ENCODE assay signal across 9 mouse cellular contexts in genomic region chr4:133388781-133389552, GRCm38 (mm10). TPM values are rescaled to one million over a fixed set of nuclear protein-coding genes. Genes with fewer than 3 reads are reported as not detected.
A peak's percentile ranks its signal among the peaks of the same experiment; 100 is the strongest.
DNase-seq lines count a peak whose midpoint lies in the region; ATAC-seq and TF ChIP-seq lines count a peak whose summit lies in the region.
"Had no signal": no experiment of that assay in that cellular context is flagged by ENCODE, and none has a peak within 500 bp of the region (broad histone marks: within the 10 kb centered on the region; RNA-seq: fewer than 3 reads in every experiment).

No protein-coding gene starts in this region.

- H3K9ac ChIP-seq in hindbrain, embryonic 12.5 days, result no peak overlapping the region; the same call in 1 of the 2 replicates
- no peak overlapping the region for H3K9ac ChIP-seq in limb, embryonic 14.5 days (ENCODE audit: low read depth, low read length, severe bottlenecking)
- H3K9ac ChIP-seq in intestine, postnatal 0 days (ENCODE audit: low read depth, low read length), result no peak overlapping the region

- H3K4me2 ChIP-seq in hindbrain, embryonic 12.5 days (replicated peaks), result no peak overlapping the region
- no peak overlapping the region for H3K4me2 ChIP-seq in limb, embryonic 14.5 days (replicated peaks; ENCODE audit: low read depth, low read length, severe bottlenecking)
- H3K4me2 ChIP-seq in intestine, postnatal 0 days (replicated peaks; ENCODE audit: low read depth), result no peak overlapping the region

- no peak for DNase-seq in hindbrain, embryonic 10.5 days (ENCODE audit: low spot score)
- DNase-seq in adrenal gland, postnatal 10 days, result peak; percentile 81
- DNase-seq in gastrocnemius, postnatal 25 days, result peak; percentile 76
- peak; percentile 68 for DNase-seq in limb, embryonic 14.5 days (ENCODE audit: low spot score)
- DNase-seq in layer of hippocampus, adult 11-12 months (ENCODE audit: low spot score), result no peak
- DNase-seq in B cell, adult 2 months, result no peak
- DNase-seq: cerebellum, adult 11-12 months had no signal

- TF ChIP-seq POLR2A in limb, embryonic 14.5 days (IDR thresholded peaks at IDR 0.05; ENCODE audit: borderline replicate concordance, extremely low read depth, insufficient read depth, insufficient read length), result no peak

- H3K27me3 ChIP-seq in hindbrain, embryonic 12.5 days, result no peaks in the 10 kb centered on the region
- H3K27me3 ChIP-seq in hindbrain, embryonic 10.5 days (ENCODE audit: insufficient read depth, poor library complexity, severe bottlenecking), result no peaks in the 10 kb centered on the region
- no peaks in the 10 kb centered on the region for H3K27me3 ChIP-seq in limb, embryonic 14.5 days (ENCODE audit: control insufficient read depth, insufficient read depth, low read length)
- no peaks in the 10 kb centered on the region for H3K27me3 ChIP-seq in intestine, postnatal 0 days (replicated peaks; ENCODE audit: control insufficient read depth, insufficient read depth, low read length)

- TF ChIP-seq CTCF in intestine, postnatal 0 days (IDR thresholded peaks at IDR 0.05; ENCODE audit: low read depth), result no peak

- peaks cover 13% of the 10 kb centered on the region; the same call in 1 of the 2 replicates for H3K4me1 ChIP-seq in hindbrain, embryonic 12.5 days
- H3K4me1 ChIP-seq in hindbrain, embryonic 10.5 days (replicated peaks), result peaks cover 17% of the 10 kb centered on the region
- H3K4me1 ChIP-seq in limb, embryonic 14.5 days (ENCODE audit: control insufficient read depth, insufficient read depth, low read length), result peaks cover 6% of the 10 kb centered on the region; the same call in 1 of the 2 replicates
- no peaks in the 10 kb centered on the region for H3K4me1 ChIP-seq in intestine, postnatal 0 days (replicated peaks; ENCODE audit: control insufficient read depth, insufficient read depth, low read length)

- ATAC-seq in hindbrain, embryonic 12.5 days (ENCODE audit: low FRiP score), result no peak
- no peak for ATAC-seq in limb, embryonic 14.5 days (ENCODE audit: low FRiP score, low read depth)
- no peak for ATAC-seq in intestine, postnatal 0 days

- H3K36me3 ChIP-seq in hindbrain, embryonic 12.5 days, result no peaks in the 10 kb centered on the region; the same call in 1 of the 2 replicates
- peaks cover 13% of the 10 kb centered on the region; the same call in 1 of the 2 replicates for H3K36me3 ChIP-seq in hindbrain, embryonic 10.5 days
- H3K36me3 ChIP-seq in limb, embryonic 14.5 days (ENCODE audit: control insufficient read depth, insufficient read depth, low read length), result peaks cover 6% of the 10 kb centered on the region; the same call in 1 of the 2 replicates
- peaks cover 5% of the 10 kb centered on the region; the same call in 1 of the 2 replicates for H3K36me3 ChIP-seq in intestine, postnatal 0 days (ENCODE audit: control insufficient read depth, insufficient read depth)

- 85% methylated on average over 16 of the region's 16 CpGs for WGBS in hindbrain, embryonic 12.5 days
- 92% methylated on average over 16 of the region's 16 CpGs for WGBS in hindbrain, embryonic 10.5 days
- WGBS in limb, embryonic 14.5 days, result 83% methylated on average over 16 of the region's 16 CpGs
- WGBS in intestine, postnatal 0 days, result 78% methylated on average over 16 of the region's 16 CpGs

- no peak overlapping the region for H3K4me3 ChIP-seq in hindbrain, embryonic 12.5 days
- H3K4me3 ChIP-seq in hindbrain, embryonic 10.5 days, result no peak overlapping the region
- no peak overlapping the region for H3K4me3 ChIP-seq in limb, embryonic 14.5 days (replicated peaks; ENCODE audit: low read length)
- no peak overlapping the region for H3K4me3 ChIP-seq in intestine, postnatal 0 days (ENCODE audit: low read depth, low read length)

- H3K27ac ChIP-seq in hindbrain, embryonic 12.5 days, result peak overlapping the region; percentile 23; the same call in 1 of the 2 replicates
- H3K27ac ChIP-seq in hindbrain, embryonic 10.5 days, result no peak overlapping the region; the same call in 1 of the 2 replicates
- no peak overlapping the region for H3K27ac ChIP-seq in limb, embryonic 14.5 days (replicated peaks; ENCODE audit: low read depth, low read length)
- H3K27ac ChIP-seq in intestine, postnatal 0 days (ENCODE audit: low read depth, low read length), result no peak overlapping the region; the same call in 1 of the 2 replicates

- H3K9me3 ChIP-seq in hindbrain, embryonic 12.5 days (replicated peaks), result no peaks in the 10 kb centered on the region
- no peaks in the 10 kb centered on the region for H3K9me3 ChIP-seq in hindbrain, embryonic 10.5 days
- no peaks in the 10 kb centered on the region for H3K9me3 ChIP-seq in limb, embryonic 14.5 days (ENCODE audit: control insufficient read depth, low read length)
- H3K9me3 ChIP-seq in intestine, postnatal 0 days (ENCODE audit: control insufficient read depth), result no peaks in the 10 kb centered on the region

RNA-seq across cellular contexts. Expression of gene Slc9a1, which starts 19.5 kb away (rescaled TPM):
- polyA plus RNA-seq in hindbrain, embryonic 12.5 days (2016; fragmentation: Nextera tagmentation; extraction: Ambion mirVana), result 8.4 and 9.5 TPM in 2 replicates
- polyA plus RNA-seq in hindbrain, embryonic 10.5 days (2016; fragmentation: Nextera tagmentation; extraction: Ambion mirVana), result 8.0 and 8.6 TPM in 2 replicates
- 10 to 100 TPM; 31.9 to 42.5 TPM for total RNA-seq in adrenal gland, postnatal 10 days (2021)
- total RNA-seq in gastrocnemius, postnatal 25 days (2021), result 1 to 10 TPM; 8.0 to 9.1 TPM
- 36.7 and 46.7 TPM in 2 replicates for polyA plus RNA-seq in limb, embryonic 14.5 days (2012; rRNA removed)
- 11.4 and 11.5 TPM in 2 replicates for polyA plus RNA-seq in limb, embryonic 14.5 days (2014; fragmentation: Nextera tagmentation; extraction: Ambion mirVana)
- 5.7 and 6.1 TPM in 2 replicates for polyA plus RNA-seq in intestine, postnatal 0 days (2015; fragmentation: Nextera tagmentation; extraction: Ambion mirVana)

RNA-seq across cellular contexts. Expression of gene Wdtc1, which starts 35.7 kb away (rescaled TPM):
- polyA plus RNA-seq in hindbrain, embryonic 12.5 days (2016; fragmentation: Nextera tagmentation; extraction: Ambion mirVana), result 25.5 and 27.8 TPM in 2 replicates
- 19.5 and 22.0 TPM in 2 replicates for polyA plus RNA-seq in hindbrain, embryonic 10.5 days (2016; fragmentation: Nextera tagmentation; extraction: Ambion mirVana)
- total RNA-seq in adrenal gland, postnatal 10 days (2021), result 10 to 100 TPM; 46.3 to 50.1 TPM
- 10 to 100 TPM; 76.3 to 85.0 TPM for total RNA-seq in gastrocnemius, postnatal 25 days (2021)
- 27.8 and 35.9 TPM in 2 replicates for polyA plus RNA-seq in limb, embryonic 14.5 days (2012; rRNA removed)
- polyA plus RNA-seq in limb, embryonic 14.5 days (2014; fragmentation: Nextera tagmentation; extraction: Ambion mirVana), result 17.6 and 18.6 TPM in 2 replicates
- polyA plus RNA-seq in intestine, postnatal 0 days (2015; fragmentation: Nextera tagmentation; extraction: Ambion mirVana), result 7.2 and 8.2 TPM in 2 replicates

Comparison
In these comparisons a context has a peak if more than half of its experiments do, and no peak if none do; other contexts are left out.
1. DNase-seq: peak in adrenal gland, postnatal 10 days (single experiment), gastrocnemius, postnatal 25 days (single experiment) and limb, embryonic 14.5 days (single experiment); none in hindbrain, embryonic 10.5 days (single experiment), layer of hippocampus, adult 11-12 months (single experiment) and B cell, adult 2 months (0 of 2).